Mouse (Mus musculus) G1E (cell line): ENCODE measurements around the gene Ube2d3.

ENCODE experiments used
- CTCF ChIP-seq: IDR thresholded peaks from 2 replicates; pipeline ENCODE4 v1.5.1; 2012; ENCODE audit warnings: low read depth, low read length, inconsistent platforms, mixed read lengths
- GATA1 ChIP-seq: IDR thresholded peaks from 2 replicates; pipeline ENCODE4 v1.6.1; 2012; ENCODE audit warnings: borderline replicate concordance, low read length, inconsistent platforms, mixed read lengths
- TAL1 ChIP-seq: conservative IDR thresholded peaks from 2 replicates; pipeline ENCODE4 v1.6.1; 2012; ENCODE audit warnings: low read depth, low read length, inconsistent platforms, mixed read lengths

GRCm38 (mm10) chr3:135420542-135421309, 17.2 kb upstream of the Ube2d3 start:
- TF ChIP-seq CTCF (no peak), GATA1 (no peak), TAL1 (no peak)
